Mouse (Mus musculus): ENCODE measurements around the gene Aars.

GRCm38 (mm10) chr8:111049106-111049505, 16.2 kb downstream of the Aars start:
- TF ChIP-seq MAFK (IDR thresholded peaks at IDR 0.05; ENCODE audit: insufficient read depth, low read depth, low read length), result no peak
- no peak for TF ChIP-seq HCFC1 (IDR thresholded peaks at IDR 0.05; ENCODE audit: borderline replicate concordance, insufficient read depth, low read length)

Measured in ES-E14 (cell line).